Comparison of ENCODE assay signal across 18 mouse cellular contexts in the genomic region with DNA sequence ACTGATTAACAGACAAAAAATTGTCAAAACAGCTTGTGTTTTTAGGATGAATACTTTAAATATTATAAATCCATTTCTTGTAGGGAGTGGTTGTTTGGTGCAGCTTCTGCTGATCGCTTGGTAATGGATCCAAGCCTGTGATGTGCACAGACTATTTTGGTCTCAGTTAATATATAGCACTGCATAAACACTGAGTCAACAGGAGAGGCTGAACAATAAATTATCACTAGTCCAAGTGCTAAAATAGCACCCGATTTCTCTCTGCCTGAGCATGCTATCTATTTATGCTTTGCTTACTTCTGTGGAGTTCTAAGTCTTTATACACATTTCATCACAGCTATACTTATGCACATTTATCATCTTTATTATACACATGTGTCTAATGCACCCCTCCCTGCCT.
"Had no signal": no experiment of that assay in that cellular context is flagged by ENCODE, and none has a peak within 500 bp of the region (broad histone marks: within the 10 kb centered on the region; RNA-seq: fewer than 3 reads in every experiment).

No protein-coding gene starts in this region.

- DNase-seq: kidney, adult 2 months; kidney, postnatal 25 days; layer of hippocampus, adult 9-11 months; layer of hippocampus, postnatal 36 days; lung, adult 18-20 months; lung, postnatal 4 days; midbrain, embryonic 14.5 days; right cerebral cortex, adult 18-20 months; right cerebral cortex, postnatal 25 days; thymus, postnatal 4 days had no signal

- H3K27ac ChIP-seq: kidney, embryonic 15.5 days; limb, embryonic 13.5 days; liver, embryonic 14.5 days; midbrain, embryonic 10.5 days; neural tube, embryonic 12.5 days had no signal

- H3K9me3 ChIP-seq: kidney, embryonic 15.5 days; limb, embryonic 13.5 days; midbrain, embryonic 10.5 days; neural tube, embryonic 12.5 days had no signal

- H3K4me2 ChIP-seq: kidney, embryonic 15.5 days; limb, embryonic 13.5 days; neural tube, embryonic 12.5 days had no signal

- H3K27me3 ChIP-seq: kidney, embryonic 15.5 days; limb, embryonic 13.5 days; neural tube, embryonic 12.5 days had no signal

- H3K4me1 ChIP-seq: neural tube, embryonic 12.5 days had no signal

- ATAC-seq: intestine, embryonic 16.5 days; lung, postnatal 0 days had no signal

- H3K4me3 ChIP-seq: kidney, embryonic 15.5 days; limb, embryonic 13.5 days; midbrain, embryonic 10.5 days; myocyte; neural tube, embryonic 12.5 days had no signal

- H3K9ac ChIP-seq: kidney, embryonic 15.5 days; limb, embryonic 13.5 days; liver, embryonic 14.5 days; neural tube, embryonic 12.5 days had no signal

- H3K36me3 ChIP-seq: kidney, embryonic 15.5 days; limb, embryonic 13.5 days; midbrain, embryonic 10.5 days; neural tube, embryonic 12.5 days had no signal
